8 mouse cellular contexts compared by ENCODE assay signal in the genomic region with DNA sequence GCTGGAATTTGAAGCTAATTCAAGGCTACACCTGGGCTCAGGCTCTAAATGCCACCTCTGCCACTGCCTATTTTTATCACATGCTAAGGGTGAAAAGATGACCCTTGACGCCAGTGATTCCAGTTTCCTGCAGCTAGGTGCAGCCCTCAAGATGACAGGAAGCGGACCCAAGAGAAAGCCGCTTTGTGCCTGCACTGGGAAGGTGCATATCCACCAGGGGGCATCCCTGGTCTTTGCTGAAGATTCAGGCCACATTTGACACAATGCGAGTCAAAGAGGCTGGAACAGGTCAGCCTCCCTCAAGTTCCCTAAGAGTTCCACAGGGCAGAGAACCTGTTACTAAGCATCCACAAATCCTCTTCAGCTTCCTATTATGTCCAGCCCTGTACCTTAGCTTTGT. TPM values are rescaled to one million over a fixed set of nuclear protein-coding genes. Genes with fewer than 3 reads are reported as not detected.
DNase-seq lines count a peak whose midpoint lies in the region; ATAC-seq and TF ChIP-seq lines count a peak whose summit lies in the region.

No protein-coding gene starts in this region.

- no peak overlapping the region for H3K4me3 ChIP-seq in CH12.LX (replicated peaks in 1 of 3; ENCODE audit: low read depth in 2 of 3, low read length in 2 of 3, poor library complexity in 1 of 3)
- no peak overlapping the region for H3K4me3 ChIP-seq in heart, embryonic 16.5 days (ENCODE audit: low read length)
- no peak overlapping the region for H3K4me3 ChIP-seq in lung, adult 2 months (replicated peaks; ENCODE audit: extremely low read depth, low read depth, low read length)

- peaks cover 2 to 53% of the 10 kb centered on the region in 2 experiments for H3K36me3 ChIP-seq in CH12.LX (replicated peaks in 1 of 2; ENCODE audit: control insufficient read depth in 1 of 2, insufficient read depth in 1 of 2, low read length in 1 of 2)
- no peaks in the 10 kb centered on the region for H3K36me3 ChIP-seq in heart, embryonic 16.5 days (ENCODE audit: control insufficient read depth, insufficient read depth)

- no peak for TF ChIP-seq EP300 in CH12.LX (IDR thresholded peaks at IDR 0.05; ENCODE audit: low read length)

- TF ChIP-seq CTCF in CH12.LX (conservative IDR thresholded peaks at IDR 0.05 in 1 of 2, IDR thresholded peaks at IDR 0.05 in 1 of 2; ENCODE audit: low read depth in 2 of 2, low read length in 2 of 2) = peak; percentile 35 to 98
- peak; percentile 95 for TF ChIP-seq CTCF in lung, adult 2 months (IDR thresholded peaks at IDR 0.05; ENCODE audit: insufficient read depth, low read length)

- TF ChIP-seq RAD21 in CH12.LX (IDR thresholded peaks at IDR 0.05; ENCODE audit: low read depth, low read length) = peak; percentile 98

- H3K9ac ChIP-seq in CH12.LX (ENCODE audit: insufficient read depth, low read depth) = no peak overlapping the region
- H3K9ac ChIP-seq in heart, embryonic 16.5 days (ENCODE audit: low read length) = no peak overlapping the region

- no peak for TF ChIP-seq POLR2A in CH12.LX (IDR thresholded peaks at IDR 0.05; ENCODE audit: low read depth, low read length)
- no peak for TF ChIP-seq POLR2A in lung, adult 2 months (IDR thresholded peaks at IDR 0.05; ENCODE audit: borderline replicate concordance, extremely low read depth, low read depth, low read length)

- H3K4me1 ChIP-seq in CH12.LX (ENCODE audit: control insufficient read depth in 1 of 2, insufficient read depth in 2 of 2) = peaks cover 0 to 33% of the 10 kb centered on the region in 2 experiments; a peak in 2 of 4 replicates
- H3K4me1 ChIP-seq in heart, embryonic 16.5 days (ENCODE audit: control insufficient read depth, insufficient read depth, low read length) = no peaks in the 10 kb centered on the region
- H3K4me1 ChIP-seq in lung, adult 2 months (ENCODE audit: control insufficient read depth, insufficient read depth, low read length) = no peaks in the 10 kb centered on the region

- 25% methylated on average over 4 of the region's 4 CpGs for WGBS in heart, embryonic 16.5 days
- 15% methylated on average over 4 of the region's 4 CpGs for WGBS in lung, adult 2 months

- no peaks in the 10 kb centered on the region for H3K9me3 ChIP-seq in CH12.LX (replicated peaks; ENCODE audit: low read length)
- no peaks in the 10 kb centered on the region for H3K9me3 ChIP-seq in heart, embryonic 16.5 days (replicated peaks; ENCODE audit: control insufficient read depth, low read length)

- in situ Hi-C loops in CH12.LX (cut with MboI; ENCODE audit: low pct_ligation_motif_present, low pct_unique_long_range_greater_than_20kb, low sequenced_read_pairs) = loop anchor here (5.0 kb wide), 1 partner anchor 79 kb away; a partner anchor contains a TSS

- H3K27me3 ChIP-seq in CH12.LX (replicated peaks) = no peaks in the 10 kb centered on the region
- H3K27me3 ChIP-seq in heart, embryonic 16.5 days (ENCODE audit: control insufficient read depth, insufficient read depth, low read length) = no peaks in the 10 kb centered on the region

- 0 out of 2 replicates have a peak, but pooled peaks cover 2% of the 10 kb centered on the region for H3K79me2 ChIP-seq in CH12.LX (replicated peaks; ENCODE audit: control insufficient read depth, extremely low read depth, insufficient read depth, poor library complexity, severe bottlenecking)

- no peak overlapping the region for H3K27ac ChIP-seq in CH12.LX (ENCODE audit: insufficient read depth, low read depth)
- no peak overlapping the region for H3K27ac ChIP-seq in heart, embryonic 16.5 days (ENCODE audit: low read length)

- H3K4me2 ChIP-seq in CH12.LX (ENCODE audit: insufficient read depth, low read depth, poor library complexity, severe bottlenecking) = no peak overlapping the region
- H3K4me2 ChIP-seq in heart, embryonic 16.5 days (ENCODE audit: low read depth, low read length) = no peak overlapping the region

- ATAC-seq in heart, embryonic 16.5 days (replicated peaks; ENCODE audit: extremely low read depth, insufficient read depth, low FRiP score) = peak; percentile 60; the same call in 1 of the 2 replicates

- DNase-seq in CH12.LX (ENCODE audit: extremely low read depth) = peak; percentile 73
- peak; percentile 67 to 89 for DNase-seq in adrenal gland, adult (ENCODE audit: inconsistent age in 2 of 2, low spot score in 1 of 2)
- DNase-seq in embryo, embryonic 10.5 days (ENCODE audit: low spot score) = peak; percentile 86
- DNase-seq in kidney, postnatal 4 days = peak; percentile 89 to 91
- peak; percentile 76 for DNase-seq in lung, adult 2 months
- DNase-seq in right cerebral cortex, adult 2 months (ENCODE audit: low spot score in 2 of 2) = peak; percentile 74 to 76
- DNase-seq in urinary bladder, postnatal 25 days (ENCODE audit: low spot score) = peak; percentile 76

- dilution Hi-C loops in CH12.LX (cut with MboI; ENCODE audit: extremely low pct_ligation_motif_present, extremely low pct_unique_long_range_greater_than_20kb, low sequenced_read_pairs) = no loop called here

TF ChIP-seq in CH12.LX, 34 proteins besides CTCF, POLR2A, EP300 and RAD21:
- TF ChIP-seq PAX5 (IDR thresholded peaks at IDR 0.05; ENCODE audit: low read length) = no peak
- TF ChIP-seq SMC3 (IDR thresholded peaks at IDR 0.05; ENCODE audit: low read depth, low read length) = peak; percentile 99
- 0 out of 2 replicates have a peak, but pooled peaks have one; percentile 11 for TF ChIP-seq ELF1 (IDR thresholded peaks at IDR 0.05; ENCODE audit: low read depth, low read length)
- no peak for TF ChIP-seq JUN (IDR thresholded peaks at IDR 0.05; ENCODE audit: insufficient read depth, low read depth, low read length)
- TF ChIP-seq MYC (IDR thresholded peaks at IDR 0.05; ENCODE audit: low read depth, low read length) = 0 out of 2 replicates have a peak, but pooled peaks have one; percentile 31
- no peak for TF ChIP-seq CHD1 (IDR thresholded peaks at IDR 0.05; ENCODE audit: low read depth, low read length)
- peak; percentile 92 for TF ChIP-seq ZC3H11A (IDR thresholded peaks at IDR 0.05; ENCODE audit: low read depth, low read length)
- TF ChIP-seq UBTF (IDR thresholded peaks at IDR 0.05; ENCODE audit: low read depth, low read length) = no peak
TF ChIP-seq in CH12.LX: peak in this region for 4.

RNA-seq across cellular contexts. Expression of a gene that starts 21.3 kb away (rescaled TPM):
- total RNA-seq in CH12.LX (2012; rRNA removed) (80.1 and 87.1 TPM in 2 replicates), CH12.LX (2014; rRNA removed) (69.3 and 76.7 TPM in 2 replicates)
- polyA plus RNA-seq in CH12.LX (2012; ENCODE audit: insufficient read length, low read depth) = 120 and 138 TPM in 2 replicates
- polyA plus RNA-seq in heart, embryonic 16.5 days (2015; fragmentation: Nextera tagmentation; extraction: Ambion mirVana) = 26.8 and 27.3 TPM in 2 replicates
- polyA plus RNA-seq in lung, adult 2 months (2012; rRNA removed) = 16.6 and 20.1 TPM in 2 replicates

RNA-seq across cellular contexts. Expression of a gene that starts 46.6 kb away (rescaled TPM):
- total RNA-seq in CH12.LX (2012; rRNA removed) (17.8 and 18.6 TPM in 2 replicates), CH12.LX (2014; rRNA removed) (14.6 and 17.4 TPM in 2 replicates)
- polyA plus RNA-seq in CH12.LX (2012; ENCODE audit: insufficient read length, low read depth) = 23.1 and 27.7 TPM in 2 replicates
- 16.8 and 19.1 TPM in 2 replicates for polyA plus RNA-seq in heart, embryonic 16.5 days (2015; fragmentation: Nextera tagmentation; extraction: Ambion mirVana)
- 113 and 137 TPM in 2 replicates for polyA plus RNA-seq in lung, adult 2 months (2012; rRNA removed)
